Mouse (Mus musculus): ENCODE data around the gene Map7d1. TPM values are rescaled to one million over a fixed set of nuclear protein-coding genes. Genes with fewer than 3 reads are reported as not detected.

The Map7d1 gene
- polyA plus RNA-seq, 1 experiment from 2014 or later: 7.2 TPM

GRCm38 (mm10) chr4:126234496-126235175 lies 21.5 kb downstream of the Map7d1 start:
- DNase-seq (no peak), ATAC-seq (no peak)
- H3K9ac ChIP-seq (replicated peaks): no peak overlapping the region
- H3K4me1 ChIP-seq (ENCODE audit: insufficient read depth): no peaks in the 10 kb centered on the region
- no peaks in the 10 kb centered on the region for H3K27me3 ChIP-seq (ENCODE audit: insufficient read depth, low read length)
- H3K27ac ChIP-seq (ENCODE audit: low read depth): no peak overlapping the region
- 71% methylated on average over 18 of the region's 18 CpGs for WGBS (ENCODE audit: insufficient replicate concordance)
- no peak overlapping the region for H3K4me2 ChIP-seq (ENCODE audit: low read depth, low read length)
- H3K4me3 ChIP-seq (ENCODE audit: low read depth, low read length): no peak overlapping the region
- TF ChIP-seq EP300 (IDR thresholded peaks at IDR 0.05; ENCODE audit: low read depth): no peak
- no peak for TF ChIP-seq CTCF (IDR thresholded peaks at IDR 0.05; ENCODE audit: low read depth)
- peaks cover 47% of the 10 kb centered on the region for H3K36me3 ChIP-seq (replicated peaks; ENCODE audit: insufficient read depth, low read length)
- H3K9me3 ChIP-seq (ENCODE audit: low read length): no peaks in the 10 kb centered on the region

GRCm38 (mm10) chr4:126233676-126234308 lies 22.4 kb downstream of the Map7d1 start:
- ATAC-seq (no peak), DNase-seq (no peak)
- no peaks in the 10 kb centered on the region for H3K27me3 ChIP-seq (ENCODE audit: insufficient read depth, low read length)
- 89% methylated on average over 29 of the region's 29 CpGs for WGBS (ENCODE audit: insufficient replicate concordance)
- no peaks in the 10 kb centered on the region for H3K9me3 ChIP-seq (ENCODE audit: low read length)
- no peak overlapping the region for H3K9ac ChIP-seq (replicated peaks)
- no peak overlapping the region for H3K27ac ChIP-seq (ENCODE audit: low read depth)
- H3K4me2 ChIP-seq (ENCODE audit: low read depth, low read length): no peak overlapping the region
- H3K4me3 ChIP-seq (ENCODE audit: low read depth, low read length): no peak overlapping the region
- peaks cover 43% of the 10 kb centered on the region for H3K36me3 ChIP-seq (replicated peaks; ENCODE audit: insufficient read depth, low read length)
- TF ChIP-seq EP300 (IDR thresholded peaks at IDR 0.05; ENCODE audit: low read depth): no peak
- no peak for TF ChIP-seq CTCF (IDR thresholded peaks at IDR 0.05; ENCODE audit: low read depth)
- H3K4me1 ChIP-seq (ENCODE audit: insufficient read depth): no peaks in the 10 kb centered on the region

- H3K4me2 ChIP-seq (ENCODE audit: low read depth, low read length): no peak overlapping the region
- no peak for TF ChIP-seq EP300 (IDR thresholded peaks at IDR 0.05; ENCODE audit: low read depth)
- no peak for TF ChIP-seq CTCF (IDR thresholded peaks at IDR 0.05; ENCODE audit: low read depth)
Measured at GRCm38 (mm10) chr4:126229900-126230299, 26.2 kb downstream of the Map7d1 start.

GRCm38 (mm10) chr4:126228144-126228543 lies 28.0 kb downstream of the Map7d1 start:
- DNase-seq: no peak
- no peak overlapping the region for H3K4me2 ChIP-seq (ENCODE audit: low read depth, low read length)

More at GRCm38 (mm10) chr4:126229900-126230299, 26.2 kb downstream of the Map7d1 start:
- 61% methylated on average over 7 of the region's 7 CpGs for WGBS (ENCODE audit: insufficient replicate concordance)
- Histone ChIP-seq H3K4me3 (ENCODE audit: low read depth, low read length) (no peak overlapping the region), H3K27me3 (ENCODE audit: insufficient read depth, low read length) (no peaks in the 10 kb centered on the region), H3K36me3 (replicated peaks; ENCODE audit: insufficient read depth, low read length) (peaks cover 37% of the 10 kb centered on the region), H3K9me3 (ENCODE audit: low read length) (no peaks in the 10 kb centered on the region), H3K27ac (ENCODE audit: low read depth) (no peak overlapping the region), H3K9ac (replicated peaks) (no peak overlapping the region), H3K4me1 (ENCODE audit: insufficient read depth) (peaks cover 5% of the 10 kb centered on the region; the same call in 1 of the 2 replicates)
- DNase-seq: no peak
- ATAC-seq: no peak

DNA sequence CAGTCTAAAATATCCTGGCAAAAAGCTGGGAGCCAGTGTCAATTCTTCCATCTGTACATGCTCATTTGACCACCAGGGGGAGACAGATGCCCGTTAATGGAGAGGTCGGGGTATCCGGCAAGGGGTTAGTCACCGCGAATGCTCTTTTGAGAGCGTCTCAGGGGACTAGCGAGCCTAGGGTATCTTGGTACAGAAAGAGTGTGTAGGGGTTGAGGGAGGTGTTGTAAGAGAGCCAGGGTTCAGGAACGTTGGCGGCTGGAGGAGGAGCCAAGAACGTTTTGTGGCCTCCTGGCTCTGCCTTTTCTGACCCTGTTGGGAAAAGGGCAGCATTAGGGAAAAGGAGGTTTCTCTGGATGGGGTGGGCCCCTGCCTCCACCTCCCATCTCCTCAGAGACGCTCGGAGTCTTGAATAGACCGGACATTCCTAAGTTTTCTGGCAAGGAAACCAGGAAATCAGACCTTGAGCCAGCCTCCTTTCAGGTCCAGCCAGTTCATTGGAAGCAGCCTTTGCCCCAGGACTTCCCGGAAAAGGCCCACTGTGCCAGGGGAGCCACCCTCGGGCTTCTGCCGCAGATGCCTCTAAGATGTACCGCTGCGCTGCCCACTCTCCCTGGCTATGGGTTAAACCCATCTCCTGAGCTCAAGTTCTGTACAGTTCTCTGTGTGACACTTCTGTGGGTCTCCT lies 28.9 kb downstream of the Map7d1 start:
- H3K27ac ChIP-seq (ENCODE audit: low read depth): 0 out of 2 replicates have a peak overlapping the region, but pooled peaks have one; percentile 22
- peak overlapping the region; percentile 37 for H3K4me3 ChIP-seq (ENCODE audit: low read depth, low read length)
- TF ChIP-seq EP300 (IDR thresholded peaks at IDR 0.05; ENCODE audit: low read depth): no peak
- TF ChIP-seq CTCF (IDR thresholded peaks at IDR 0.05; ENCODE audit: low read depth): peak; percentile 96
- no peaks in the 10 kb centered on the region for H3K9me3 ChIP-seq (ENCODE audit: low read length)
- H3K4me1 ChIP-seq (ENCODE audit: insufficient read depth): peaks cover 5% of the 10 kb centered on the region; the same call in 1 of the 2 replicates
- 6% methylated on average over 18 of the region's 18 CpGs for WGBS (ENCODE audit: insufficient replicate concordance)
- ATAC-seq (peak; percentile 81), DNase-seq (peak; percentile 87)
- peaks cover 10% of the 10 kb centered on the region for H3K36me3 ChIP-seq (replicated peaks; ENCODE audit: insufficient read depth, low read length)
- H3K4me2 ChIP-seq (ENCODE audit: low read depth, low read length): peak overlapping the region; percentile 63
- no peak overlapping the region; the same call in 1 of the 2 replicates for H3K9ac ChIP-seq (replicated peaks)
- no peaks in the 10 kb centered on the region for H3K27me3 ChIP-seq (ENCODE audit: insufficient read depth, low read length)

More at GRCm38 (mm10) chr4:126228144-126228543, 28.0 kb downstream of the Map7d1 start:
- no peak overlapping the region for H3K4me3 ChIP-seq (ENCODE audit: low read depth, low read length)
- H3K36me3 ChIP-seq (replicated peaks; ENCODE audit: insufficient read depth, low read length): peaks cover 20% of the 10 kb centered on the region
- H3K4me1 ChIP-seq (ENCODE audit: insufficient read depth): peaks cover 5% of the 10 kb centered on the region; the same call in 1 of the 2 replicates
- no peaks in the 10 kb centered on the region for H3K9me3 ChIP-seq (ENCODE audit: low read length)
- 40% methylated on average over 5 of the region's 5 CpGs for WGBS (ENCODE audit: insufficient replicate concordance)
- no peak for ATAC-seq
- H3K27me3 ChIP-seq (ENCODE audit: insufficient read depth, low read length): no peaks in the 10 kb centered on the region
- no peak overlapping the region for H3K9ac ChIP-seq (replicated peaks)
- TF ChIP-seq EP300 (IDR thresholded peaks at IDR 0.05; ENCODE audit: low read depth) (no peak), CTCF (IDR thresholded peaks at IDR 0.05; ENCODE audit: low read depth) (no peak)
- peak overlapping the region; percentile 22; the same call in 1 of the 2 replicates for H3K27ac ChIP-seq (ENCODE audit: low read depth)

- H3K4me3 ChIP-seq (ENCODE audit: low read depth, low read length): no peak overlapping the region
- ATAC-seq (0 out of 2 replicates have a peak, but pooled peaks have one; percentile 2), DNase-seq (no peak)
- peak overlapping the region; percentile 63; the same call in 1 of the 2 replicates for H3K4me2 ChIP-seq (ENCODE audit: low read depth, low read length)
- H3K27ac ChIP-seq (ENCODE audit: low read depth): no peak overlapping the region
- no peaks in the 10 kb centered on the region for H3K9me3 ChIP-seq (ENCODE audit: low read length)
- TF ChIP-seq EP300 (IDR thresholded peaks at IDR 0.05; ENCODE audit: low read depth): no peak
- no peak for TF ChIP-seq CTCF (IDR thresholded peaks at IDR 0.05; ENCODE audit: low read depth)
- H3K36me3 ChIP-seq (replicated peaks; ENCODE audit: insufficient read depth, low read length): peaks cover 8% of the 10 kb centered on the region
- H3K27me3 ChIP-seq (ENCODE audit: insufficient read depth, low read length): no peaks in the 10 kb centered on the region
- WGBS (ENCODE audit: insufficient replicate concordance): 56% methylated on average over 12 of the region's 12 CpGs
- H3K4me1 ChIP-seq (ENCODE audit: insufficient read depth): peaks cover 5% of the 10 kb centered on the region; the same call in 1 of the 2 replicates
- H3K9ac ChIP-seq (replicated peaks): no peak overlapping the region
Measured at GRCm38 (mm10) chr4:126226640-126227039, 29.5 kb downstream of the Map7d1 start.
